Mouse (Mus musculus): ENCODE data around the gene Phf20.

- TF ChIP-seq POLR2A (IDR thresholded peaks at IDR 0.05; ENCODE audit: borderline replicate concordance, low read depth, low read length) = no peak
- no peak for TF ChIP-seq CTCF (IDR thresholded peaks at IDR 0.05; ENCODE audit: low read depth, low read length)
These were observed 93.4 kb downstream of the Phf20 start for GRCm38 (mm10) chr2:156289552-156290160.

All from bone marrow macrophage, adult 2 months (primary cell).